Mouse (Mus musculus) cerebellum, postnatal 14 days (tissue): ENCODE results near the gene 1700030K09Rik.

Experiments used
- DNase-seq, 2 experiments: peaks; one replicate each; pipeline ENCODE4 v3.0.0; 2021; ENCODE audit warnings: mixed read lengths in 2 of 2

Gene 1700030K09Rik

GRCm38 (mm10) chr8:72507505-72507904 is 63.8 kb downstream of the 1700030K09Rik start:
- DNase-seq: peak; percentile 52 to 66
